Mouse (Mus musculus): ENCODE results near the gene Shb.
A peak's percentile ranks its signal among the peaks of the same experiment; 100 is the strongest.
"Not testable (repeated sequence)": the region's sequence is repeated elsewhere in the genome, so short reads cannot be mapped to it uniquely, and the experiment has no call there.

Gene Shb

DNA sequence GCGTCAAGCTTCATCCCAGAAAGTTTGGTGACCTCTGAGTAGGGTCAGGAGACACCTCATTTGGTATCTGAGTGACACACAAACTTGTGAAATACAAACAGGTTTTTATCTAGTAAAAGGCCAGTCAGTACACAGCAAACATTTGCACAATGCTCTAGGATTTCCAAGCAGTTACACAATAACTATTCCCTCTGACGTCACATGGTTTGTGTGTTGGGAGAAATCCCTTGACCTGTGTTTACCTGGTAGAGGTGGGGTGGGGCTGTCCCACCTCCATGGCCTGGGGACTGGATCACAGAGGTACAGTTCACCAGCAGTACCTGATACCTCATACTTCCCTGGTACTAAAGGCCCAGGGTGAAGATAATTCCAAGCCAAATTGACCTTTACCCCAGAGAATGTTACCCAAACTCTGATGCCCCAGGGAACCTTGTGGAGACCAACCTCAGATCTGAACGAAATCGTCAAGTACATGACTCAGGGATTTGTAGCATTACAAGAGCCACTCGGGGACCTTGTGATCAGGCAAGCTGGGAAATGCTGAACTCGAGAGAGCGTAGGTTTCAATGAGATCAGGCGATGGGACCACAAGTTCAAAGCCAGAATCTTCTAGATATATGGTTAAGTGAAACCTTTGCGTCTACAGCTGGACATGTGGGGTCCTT is 118.5 kb downstream of the Shb start:
- DNase-seq, result no peak

DNA sequence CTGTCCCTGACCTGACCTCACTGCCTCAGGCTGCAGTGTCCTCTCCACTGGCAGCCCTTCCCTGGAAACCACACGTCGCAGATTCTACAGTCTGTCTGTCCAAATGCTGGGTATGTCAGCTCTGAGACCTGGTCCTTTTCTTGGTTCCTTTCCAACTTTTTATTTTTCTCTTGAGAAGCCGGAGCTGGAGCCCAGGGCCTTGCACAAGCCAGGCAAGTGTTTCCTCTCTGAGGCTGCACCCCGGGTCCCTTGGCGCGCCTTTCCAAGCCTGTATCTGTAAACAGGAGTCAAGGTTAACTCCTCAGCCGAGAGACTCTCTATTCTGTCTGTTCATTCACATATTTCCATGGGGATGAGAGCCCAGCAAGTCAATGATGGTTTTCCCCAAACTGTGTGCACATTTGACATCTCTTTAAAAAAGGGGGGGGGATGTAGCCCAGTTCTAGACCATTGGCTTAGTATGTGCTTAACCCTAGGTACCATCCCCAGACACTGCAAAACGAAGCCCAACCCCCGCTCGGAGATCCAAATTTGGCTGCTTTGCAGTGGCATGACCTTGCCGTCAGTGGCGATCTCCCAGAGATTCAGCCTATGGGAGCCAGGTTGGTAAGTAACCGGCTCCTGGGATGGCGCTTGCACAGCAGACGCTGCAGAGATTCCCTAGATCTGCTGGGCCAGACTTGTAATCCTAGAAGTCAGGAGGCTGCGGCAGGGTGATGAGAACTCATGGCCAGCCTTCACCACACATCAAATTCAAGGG is 119.7 kb downstream of the Shb start:
- DNase-seq, result no peak

DNA sequence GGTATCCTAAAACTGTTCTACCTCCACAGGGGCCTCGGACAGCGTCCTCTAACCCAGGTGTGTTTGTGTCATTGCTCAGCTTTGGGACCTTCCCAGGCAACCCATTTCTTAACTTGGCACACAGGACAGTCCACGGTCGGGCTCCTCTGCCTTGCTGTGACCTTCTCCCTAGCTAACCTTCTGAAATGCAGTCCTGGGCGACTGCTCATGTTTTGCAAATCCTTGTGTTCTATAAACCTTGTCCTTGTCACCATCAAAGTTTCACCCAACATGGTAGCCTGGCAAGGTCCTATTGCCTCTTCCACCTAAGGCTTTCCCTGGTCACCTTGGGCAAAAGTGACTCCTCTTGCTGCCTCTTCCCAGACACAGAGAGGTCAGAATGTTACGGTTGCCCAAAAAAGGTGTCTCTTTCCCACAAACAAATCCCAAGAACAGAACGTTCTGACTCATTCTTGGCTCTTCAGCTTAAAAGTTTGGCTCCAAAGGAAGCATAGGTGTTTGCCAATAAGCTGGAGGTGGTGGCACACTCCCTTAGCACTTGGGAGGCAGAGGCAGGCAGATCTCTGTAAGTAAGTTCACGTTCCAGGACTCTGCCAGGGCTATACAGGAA is 121.0 kb downstream of the Shb start:
- DNase-seq, result no peak

DNA sequence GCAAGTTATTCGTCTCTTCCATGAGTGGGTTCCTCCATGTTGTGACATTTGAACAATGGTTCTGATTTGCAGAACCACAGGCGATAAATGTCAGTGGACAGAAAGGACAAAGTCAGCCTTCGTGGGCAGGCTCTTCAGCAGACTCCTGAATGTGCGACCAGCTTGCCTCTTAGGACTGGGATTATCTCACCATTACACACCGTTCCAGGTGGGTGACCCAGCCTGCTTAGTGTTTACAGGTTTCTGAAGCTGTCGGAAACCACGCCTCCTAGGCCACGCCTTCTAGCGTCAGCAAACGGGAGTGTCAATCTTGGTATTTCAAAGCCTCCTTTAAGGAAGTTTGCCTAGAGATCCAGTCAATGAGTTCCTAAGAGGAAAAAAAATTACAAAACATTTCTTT is 123.0 kb downstream of the Shb start:
- peak; percentile 88 for DNase-seq

DNA sequence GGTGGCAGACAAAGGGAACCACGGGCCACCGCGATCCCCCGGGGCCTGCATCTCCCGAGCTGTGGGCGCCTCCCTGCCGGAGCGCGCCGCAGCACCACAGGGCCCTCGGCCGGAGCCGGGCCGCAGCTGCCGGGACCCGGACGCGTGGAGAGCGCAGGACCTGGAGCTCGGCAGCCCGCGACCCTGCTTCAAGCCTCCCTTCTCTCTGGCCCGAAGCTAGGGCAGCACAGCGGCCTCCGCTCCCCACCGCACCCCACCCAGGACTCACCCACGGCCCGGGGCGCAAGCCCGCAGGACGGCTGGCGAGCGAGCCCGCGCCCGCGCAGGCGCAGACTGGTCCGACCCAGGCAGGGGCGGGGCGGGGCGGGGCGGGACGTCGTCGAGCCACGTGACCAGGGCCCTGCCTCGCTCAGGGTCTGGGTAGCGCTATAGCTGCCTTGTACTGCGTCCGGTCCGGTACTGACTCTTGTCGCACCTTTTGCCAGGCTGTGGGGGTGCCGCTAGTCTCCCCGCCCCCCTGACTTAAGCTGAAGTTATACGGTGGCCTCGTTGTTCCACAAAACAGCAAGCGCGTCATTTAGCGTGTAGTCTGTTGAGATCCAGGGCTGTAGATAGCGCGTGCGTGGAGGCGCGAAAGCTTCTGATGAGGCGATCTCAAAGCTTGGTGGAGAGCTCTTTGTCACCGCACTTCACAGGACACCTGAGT is 123.7 kb downstream of the Shb start, which contains the start of gene Slc25a51:
Gene Slc25a51, minus strand, starts transcription at position 340 of the 706 bp plus-strand sequence.
- DNase-seq, result peak; percentile 84

DNA sequence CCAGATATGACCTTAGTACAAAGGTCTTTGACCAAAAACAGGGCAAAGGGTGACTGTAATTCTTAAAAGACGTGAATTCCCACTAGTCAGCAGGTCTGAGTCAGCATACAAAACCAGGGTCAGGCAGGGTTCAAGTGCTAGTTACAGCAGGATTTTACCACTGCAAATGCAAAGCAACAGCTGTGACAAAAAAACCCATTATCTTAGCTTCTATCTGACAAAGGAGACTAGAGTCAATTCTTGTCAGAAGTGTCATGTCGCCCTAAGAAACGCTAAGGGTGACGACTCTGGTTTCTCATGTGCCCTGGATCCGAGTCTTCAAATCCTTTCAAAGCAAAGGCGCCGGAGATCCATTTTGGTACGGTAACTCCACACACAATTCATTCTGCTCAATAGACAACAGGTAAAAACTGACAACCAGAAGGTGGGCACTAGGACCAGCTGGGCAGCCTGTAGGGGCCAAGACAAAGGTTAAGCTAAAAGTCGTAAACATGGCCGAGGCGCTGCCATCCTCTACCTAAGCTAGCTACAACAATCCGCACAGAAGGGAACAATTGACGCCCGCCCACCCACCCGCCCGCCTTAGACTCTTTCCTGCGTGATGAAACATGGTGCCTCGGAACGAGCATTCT is 124.5 kb downstream of the Shb start:
- peak; percentile 13 for DNase-seq

DNA sequence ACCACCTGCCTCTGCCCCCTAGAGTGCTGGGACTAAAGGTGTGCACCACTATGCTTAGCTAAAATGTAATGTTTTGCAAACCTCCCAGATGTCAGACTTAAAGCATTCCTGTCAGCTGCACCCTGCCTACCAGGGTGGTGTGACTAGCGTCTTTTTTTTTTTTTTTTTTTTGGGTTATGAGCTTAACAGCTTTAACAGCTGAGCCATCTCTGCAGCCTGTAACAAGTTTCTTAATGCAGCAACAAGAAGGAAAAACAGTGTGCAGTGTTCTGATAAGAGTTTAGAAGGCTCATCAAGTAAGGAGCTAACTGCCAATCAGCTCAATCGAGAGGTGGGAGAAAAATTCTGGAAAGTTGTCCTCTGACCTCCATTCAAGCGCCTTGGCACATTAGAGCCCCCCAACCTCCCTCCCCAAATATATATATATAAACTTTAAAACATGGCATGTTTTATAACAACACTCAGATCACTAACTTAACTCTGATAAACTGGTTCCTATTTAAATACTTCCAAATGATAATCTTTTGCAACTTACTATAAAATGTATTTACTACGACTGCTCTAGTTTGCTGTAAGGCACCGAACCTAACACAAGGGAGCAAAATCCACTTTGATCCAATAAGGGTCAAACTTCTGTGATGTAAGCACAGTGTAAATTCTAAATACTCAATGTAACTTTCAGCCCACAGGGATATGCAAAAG is 125.1 kb downstream of the Shb start:
- no peak for DNase-seq

DNA sequence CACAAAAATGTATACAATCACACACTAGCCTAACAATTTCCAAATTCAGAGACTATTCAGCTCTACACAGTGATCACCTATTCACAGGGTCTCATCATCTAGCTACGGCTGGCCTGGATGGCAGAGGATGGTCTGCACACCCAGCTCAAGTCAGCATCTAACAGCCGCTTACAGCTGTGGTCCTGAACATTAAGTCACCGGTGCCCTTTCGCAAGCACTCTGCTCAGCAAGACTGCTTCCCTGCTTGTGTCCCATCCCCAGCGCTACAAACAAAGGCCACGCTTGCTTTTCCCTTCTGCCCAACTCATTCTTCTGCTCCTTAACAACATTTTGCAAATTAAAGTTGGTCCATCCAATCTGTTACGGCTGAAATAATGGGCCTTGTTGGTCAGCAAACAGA is 125.9 kb downstream of the Shb start:
- DNase-seq, result peak; percentile 23

DNA sequence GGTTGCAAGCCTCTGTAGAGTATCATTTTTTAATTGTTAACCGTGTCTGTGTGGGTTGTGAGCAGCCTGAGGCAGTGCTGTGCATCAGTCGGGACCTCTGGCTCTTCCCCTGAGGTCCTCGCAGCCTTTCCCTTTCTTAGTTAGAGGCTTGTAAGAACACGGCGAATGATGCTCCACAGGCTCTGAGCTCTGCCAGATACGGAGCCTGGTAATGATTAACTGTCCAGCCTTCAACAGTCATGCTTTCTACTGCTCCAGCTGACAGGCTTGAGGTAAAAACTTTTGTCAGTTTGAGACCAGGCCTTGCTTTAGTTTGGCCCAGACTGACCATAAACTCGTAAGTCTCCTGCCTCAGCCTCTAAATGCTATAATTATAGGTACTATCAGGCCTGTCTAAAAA is 127.0 kb downstream of the Shb start:
- DNase-seq, result no peak

DNA sequence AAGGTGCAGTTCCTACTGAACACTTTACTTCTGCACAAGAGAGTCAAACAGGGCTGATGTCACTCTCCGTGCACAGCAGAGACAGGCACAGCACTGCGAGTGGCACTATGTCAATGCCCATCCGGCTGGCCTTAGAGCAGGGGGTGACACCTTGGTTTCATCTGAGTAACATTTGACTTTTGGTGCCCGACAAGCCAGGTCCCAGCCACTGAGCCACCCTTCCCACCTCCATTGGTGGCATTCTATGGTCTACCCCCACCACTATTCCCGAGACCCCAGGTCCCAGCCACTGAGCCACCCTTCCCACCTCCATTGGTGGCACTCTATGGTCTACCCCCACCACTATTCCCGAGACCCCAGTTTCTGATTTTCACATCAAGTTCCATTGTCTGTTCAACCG is 128.2 kb downstream of the Shb start:
- DNase-seq, result no peak

DNA sequence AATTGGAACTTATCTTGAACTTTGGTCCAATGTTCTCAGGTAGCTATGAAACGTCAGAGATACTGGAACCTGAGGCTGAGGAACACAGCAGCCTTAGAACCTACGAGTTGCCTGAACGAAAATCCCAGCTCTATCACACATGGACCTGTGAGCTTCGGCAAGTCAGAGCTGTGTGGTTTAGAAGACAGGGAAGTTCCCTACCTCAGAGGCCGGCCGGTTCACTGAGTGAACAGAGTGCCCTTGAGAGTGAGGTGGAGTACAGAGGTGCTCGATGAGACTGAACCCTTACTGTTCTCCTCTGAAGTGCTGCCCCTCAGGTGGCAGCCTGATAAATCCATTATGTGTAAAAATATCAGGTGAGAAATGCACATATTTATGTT is 128.8 kb downstream of the Shb start:
- no peak for DNase-seq

DNA sequence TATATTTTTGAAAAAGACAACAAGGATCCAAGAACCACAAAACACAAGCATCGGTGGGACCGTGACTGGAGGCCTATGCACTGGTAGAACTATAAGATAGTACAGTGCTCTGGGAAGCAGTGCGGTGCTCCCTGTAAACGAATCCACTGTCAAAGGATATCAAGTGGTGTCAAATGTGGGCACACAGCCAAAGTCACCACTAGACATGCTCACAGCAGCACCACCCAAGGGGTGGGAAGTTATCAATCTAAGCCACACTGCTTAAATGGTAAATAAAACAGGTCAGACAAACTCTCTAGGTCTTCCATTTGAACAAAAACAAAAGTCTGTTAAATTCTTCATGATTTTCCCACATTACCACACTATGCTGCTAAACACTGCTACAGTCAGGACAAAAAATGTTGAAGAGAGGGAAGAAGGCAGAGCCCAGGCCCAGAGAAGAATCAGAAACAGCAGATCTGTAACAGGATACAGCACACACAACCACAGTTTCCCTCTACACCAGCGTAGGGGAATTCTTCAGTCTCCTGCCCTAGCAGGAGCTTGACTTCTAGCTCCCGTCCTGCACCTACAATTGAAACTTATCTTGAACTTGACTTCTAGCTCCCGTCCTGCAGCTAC is 129.3 kb downstream of the Shb start:
- DNase-seq, result peak; percentile 59

DNA sequence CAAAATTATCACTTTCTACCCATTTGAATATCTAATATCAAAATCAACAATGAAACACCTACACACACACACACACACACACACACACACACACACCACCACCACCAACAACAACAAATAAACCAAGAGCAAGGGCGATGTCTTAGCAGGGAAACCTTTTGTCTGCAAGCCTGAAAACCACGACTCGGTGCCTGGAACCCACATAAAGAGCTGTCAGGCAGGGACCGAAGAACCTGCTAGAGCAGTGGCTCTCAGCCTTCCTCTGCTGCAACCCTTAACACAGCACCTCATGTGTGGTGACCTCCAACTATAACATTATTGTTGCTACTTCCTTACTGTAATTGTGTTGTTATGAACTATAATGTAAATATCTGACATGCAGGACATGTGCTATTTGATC is 130.0 kb downstream of the Shb start:
- no peak for DNase-seq

DNA sequence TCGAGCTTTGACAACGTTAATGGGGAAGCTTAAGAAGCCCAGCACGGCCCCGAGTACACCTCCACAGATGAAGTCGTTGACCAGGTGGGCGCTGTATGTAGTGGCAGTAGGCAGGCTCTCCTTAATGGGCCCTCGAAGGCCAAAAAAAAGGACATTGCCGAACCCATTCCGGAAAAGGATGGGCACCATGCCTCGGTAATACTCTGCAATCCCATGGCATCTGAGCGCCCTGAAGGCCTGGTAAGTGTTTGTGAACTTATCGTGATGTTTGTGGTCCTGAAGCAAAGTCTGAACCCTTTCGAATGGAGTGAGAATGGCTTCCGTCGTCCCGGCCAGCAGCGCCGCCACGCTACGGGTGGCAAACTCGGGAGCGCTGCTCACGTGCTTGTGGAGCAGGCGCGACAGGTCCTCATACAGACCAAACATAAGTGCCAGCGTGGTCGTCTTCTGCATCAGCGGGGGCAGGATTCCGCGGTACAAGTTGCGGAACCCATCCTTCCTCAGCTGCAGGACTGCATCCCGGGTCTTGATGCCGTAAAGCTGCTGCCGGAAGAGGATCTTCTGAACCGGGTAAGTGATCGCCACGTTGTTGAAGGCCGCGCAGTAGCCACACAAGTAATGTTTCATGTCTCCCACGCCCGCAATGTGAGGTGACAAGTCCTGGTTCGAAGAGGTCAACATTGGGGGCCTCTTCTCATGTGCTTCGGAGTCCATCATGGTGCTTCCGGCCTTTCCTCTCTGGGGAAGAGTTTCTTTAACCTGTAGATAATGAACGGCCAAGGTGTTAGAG is 132.7 kb downstream of the Shb start:
- DNase-seq, result no peak

DNA sequence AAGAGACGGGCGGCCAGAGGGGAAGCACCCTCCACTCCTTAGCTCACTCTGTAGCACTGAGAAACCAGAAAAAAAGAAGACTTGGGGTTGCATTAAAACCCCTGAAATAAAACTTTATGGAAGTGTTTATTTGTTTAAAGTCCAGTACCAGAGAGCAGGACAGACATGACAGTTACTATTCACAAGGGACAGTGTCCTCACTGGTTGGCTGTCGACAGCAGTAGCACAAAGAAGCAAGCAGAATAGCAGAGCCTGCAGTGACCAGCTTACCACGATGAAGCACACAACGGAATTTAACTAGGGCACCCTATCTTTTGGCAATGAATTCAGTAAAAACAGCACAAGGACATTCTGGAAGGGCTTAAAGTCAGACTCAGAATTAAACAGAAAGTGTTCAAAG is 134.0 kb downstream of the Shb start:
- DNase-seq, result not testable (repeated sequence)

DNA sequence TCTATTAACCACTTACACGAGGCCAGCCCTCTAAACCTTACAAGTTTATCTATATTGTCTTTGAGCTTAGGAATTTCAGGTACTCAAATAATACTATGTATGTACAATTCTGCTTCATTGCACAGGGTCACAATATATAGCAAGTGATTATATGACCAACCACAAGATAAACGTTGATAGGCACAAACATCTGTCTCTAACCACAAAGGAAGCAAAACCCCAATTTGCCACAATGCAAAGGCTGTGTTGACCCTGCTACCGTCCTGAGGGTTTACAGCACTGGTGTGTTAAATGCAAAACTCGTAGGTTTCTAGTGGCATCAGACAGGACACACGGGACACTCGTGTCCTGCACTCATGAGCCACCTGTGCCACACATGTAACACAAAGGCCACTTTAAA is 136.1 kb downstream of the Shb start:
- not testable (repeated sequence) for DNase-seq

DNA sequence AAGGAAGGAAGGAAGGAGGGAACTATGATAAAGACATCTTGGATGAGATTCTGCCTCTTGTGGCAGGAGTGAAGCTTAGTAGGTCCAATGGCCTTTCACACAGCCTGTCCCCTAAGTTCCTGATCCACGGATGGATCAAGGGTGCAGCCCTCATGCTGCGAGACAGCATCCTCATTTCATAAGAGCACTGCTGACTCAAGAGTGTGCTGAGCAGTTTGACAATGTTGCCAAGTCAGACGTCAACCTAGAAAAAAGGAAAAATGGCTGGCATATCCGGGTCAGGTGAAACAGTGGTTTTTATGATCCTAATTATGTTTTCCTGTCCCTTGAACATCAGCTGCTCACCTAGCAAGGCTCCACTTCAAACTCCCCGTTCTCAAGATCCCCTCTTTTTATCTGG is 138.6 kb downstream of the Shb start:
- DNase-seq, result no peak

DNA sequence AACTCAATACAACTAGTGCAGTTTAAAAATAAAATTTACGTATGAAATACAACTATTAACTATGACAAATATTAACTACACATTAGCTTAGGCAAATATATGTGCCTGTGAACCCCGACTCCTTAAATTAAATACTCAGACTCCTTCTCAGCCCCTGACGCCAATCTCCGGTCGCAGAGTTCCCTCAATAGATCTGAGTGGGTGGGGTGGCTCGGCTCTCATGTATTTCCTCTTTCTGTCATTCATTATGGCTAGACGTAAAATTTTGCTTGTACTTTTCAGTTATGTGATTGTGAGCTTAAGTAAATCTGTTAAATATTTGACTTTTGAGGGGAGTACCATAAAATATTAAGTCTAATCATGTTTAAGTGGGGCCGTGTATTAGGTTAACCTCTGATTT is 139.3 kb downstream of the Shb start:
- no peak for DNase-seq

DNA sequence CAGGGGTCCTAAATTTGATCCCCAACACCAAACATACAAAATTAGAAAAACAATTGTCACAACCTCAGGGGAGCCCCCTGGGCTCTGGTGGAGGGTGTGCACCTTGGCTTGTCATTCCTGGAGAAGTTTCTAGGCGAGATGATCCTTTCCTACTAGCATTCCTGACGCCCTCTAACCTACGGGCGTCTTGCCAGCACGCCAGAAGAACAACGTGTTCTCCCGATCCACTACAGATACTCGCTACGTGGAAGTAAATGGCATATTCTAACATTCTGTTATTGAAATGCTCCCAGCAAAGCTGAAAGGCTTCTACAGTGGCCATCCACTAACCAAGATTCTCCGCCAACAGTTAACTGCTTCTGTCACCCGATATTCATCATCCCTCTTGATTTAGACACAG is 139.7 kb downstream of the Shb start:
- peak; percentile 44 for DNase-seq

DNA sequence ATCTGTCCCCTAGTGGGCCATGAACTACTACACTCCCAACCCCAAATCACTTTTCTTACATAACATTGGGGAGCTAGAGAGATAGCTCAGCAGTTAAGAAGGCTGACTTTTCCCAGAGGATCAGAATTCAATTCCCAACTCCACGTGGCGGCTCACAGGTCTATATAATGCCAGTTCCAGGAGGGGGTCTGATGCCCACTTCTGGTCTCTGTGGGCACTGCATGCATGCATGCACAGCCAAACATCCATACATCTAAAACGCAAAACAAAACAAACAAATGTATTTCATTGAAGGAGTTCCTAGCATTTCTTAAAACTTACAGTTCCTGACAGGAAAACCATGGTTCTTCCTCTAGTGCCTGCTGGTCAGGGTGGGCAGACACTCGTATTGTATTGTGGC is 140.2 kb downstream of the Shb start:
- no peak for DNase-seq

DNA sequence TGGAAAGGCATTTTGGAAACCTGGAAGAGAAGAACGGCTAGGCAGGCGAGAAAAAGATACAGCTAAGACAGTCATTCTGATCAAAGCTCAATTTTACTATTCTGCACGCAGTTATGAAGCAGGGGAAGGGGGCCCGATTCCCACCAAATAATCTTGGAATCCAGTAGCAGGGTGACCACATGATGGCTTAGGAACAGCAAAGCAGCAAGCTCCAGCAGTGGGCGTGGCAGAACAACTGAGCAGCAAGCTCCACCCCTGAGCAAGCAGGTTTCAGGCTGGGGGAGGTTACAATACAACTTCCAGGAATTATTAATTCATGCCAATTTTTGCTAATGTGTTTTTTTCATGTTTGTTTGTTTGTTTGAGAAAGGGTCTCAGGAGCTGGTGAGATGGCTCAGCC is 145.0 kb downstream of the Shb start:
- not testable (repeated sequence) for DNase-seq

Measured in lung, postnatal 14 days (tissue).